Mouse (Mus musculus) gastrocnemius, adult 18-20 months (tissue): ENCODE results near the gene Wfdc10. TPM values are rescaled to one million over a fixed set of nuclear protein-coding genes. Genes with fewer than 3 reads are reported as not detected.

Experiments
- DNase-seq: peaks from one replicate; pipeline ENCODE4 v3.0.0; 2021; ENCODE audit warnings: low spot score
- total RNA-seq, 2 experiments: library from RNA; stranded (reverse); gene quantifications; 2 replicates each; pipeline ENCODE4 v1.2.3; 2021

Wfdc10 gene
- total RNA-seq, 2 experiments from 2014 or later: not detected

DNA sequence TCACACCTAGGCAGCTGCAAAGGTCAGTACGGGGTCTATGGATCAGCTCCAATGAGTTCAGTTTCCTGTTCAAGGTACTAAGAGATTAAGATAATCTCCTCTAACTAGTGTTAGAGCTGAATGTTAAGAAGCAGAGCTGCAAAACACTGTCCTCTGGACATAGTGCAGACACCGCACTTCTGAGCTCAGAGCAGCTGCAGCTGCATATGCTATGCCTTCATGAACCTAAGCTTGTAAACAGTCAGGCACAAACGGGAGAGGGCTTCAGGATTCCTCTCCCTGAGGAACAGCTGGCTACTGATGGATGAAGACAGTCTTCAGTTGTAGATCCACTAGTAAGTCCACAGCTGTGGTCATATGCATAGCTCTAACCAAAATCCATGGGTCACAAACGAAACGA lies 45.1 kb downstream of the Wfdc10 start:
- DNase-seq: no peak

DNA sequence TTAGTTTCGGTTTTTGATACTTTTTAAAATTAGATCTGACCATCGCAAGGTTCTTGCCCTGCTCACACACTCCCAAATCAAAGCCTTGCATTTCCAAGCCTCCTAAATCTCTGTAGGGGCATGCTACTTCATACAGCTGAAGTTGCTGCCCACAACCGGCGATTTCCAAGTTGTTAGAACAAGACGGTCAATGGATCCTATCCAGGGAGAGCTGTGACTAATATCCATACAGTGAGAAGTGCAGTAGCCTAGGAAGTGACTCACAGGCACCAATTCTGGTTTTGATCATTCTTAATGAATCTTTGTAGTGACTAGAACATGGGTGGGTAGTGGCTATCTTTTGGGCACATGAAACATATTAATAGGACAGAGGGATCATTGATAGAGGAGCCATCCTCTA lies 45.9 kb downstream of the Wfdc10 start:
- DNase-seq: no peak

DNA sequence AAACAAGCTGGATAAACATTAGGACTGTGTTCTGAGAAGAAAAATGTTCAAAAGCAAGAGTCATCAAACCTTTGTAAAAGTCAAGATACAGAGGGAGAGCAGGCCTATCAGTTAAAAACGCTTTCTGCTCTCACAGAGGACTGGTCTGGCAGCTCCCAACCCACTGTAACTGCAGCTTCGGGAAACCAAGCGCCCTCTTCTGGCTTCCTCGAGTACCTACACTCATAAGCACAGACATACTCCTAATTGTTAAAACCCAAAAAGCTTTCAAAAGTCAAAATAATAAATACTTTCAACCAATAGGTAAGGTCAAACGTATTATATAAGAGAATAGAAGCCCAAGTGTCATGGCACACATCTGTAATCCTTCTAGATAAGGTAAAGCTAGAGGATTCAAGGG lies 48.4 kb downstream of the Wfdc10 start:
- DNase-seq: no peak

DNA sequence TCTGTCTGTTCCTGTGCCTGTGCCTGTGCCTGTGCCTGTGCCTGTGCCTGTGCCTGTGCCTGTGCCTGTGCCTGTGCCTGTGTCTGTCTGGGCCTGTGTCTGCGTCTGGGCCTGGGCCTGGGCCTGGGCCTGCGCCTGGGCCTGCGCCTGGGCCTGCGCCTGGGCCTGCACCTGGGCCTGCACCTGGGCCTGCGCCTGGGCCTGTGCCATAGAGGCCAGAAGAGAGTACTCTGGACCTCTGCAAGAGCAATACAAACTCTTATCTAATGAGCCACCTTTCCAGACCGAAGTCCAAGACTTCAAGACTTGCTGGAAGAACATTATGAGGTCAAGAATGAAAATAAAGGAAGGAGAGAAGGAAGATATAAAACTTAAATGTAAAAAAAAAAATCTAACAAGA lies 49.5 kb downstream of the Wfdc10 start:
- no peak for DNase-seq

GRCm38 (mm10) chr2:164705991-164706390 lies 50.1 kb downstream of the Wfdc10 start:
- no peak for DNase-seq

Other genes with a start within 250 kb of the Wfdc10 start
- 10 to 100 TPM; 62.6 to 77.3 TPM for gene Sdc4, start 212.2 kb upstream of the Wfdc10 start, total RNA-seq
- 10 to 100 TPM; 26.0 to 26.2 TPM for gene Sys1, start 199.1 kb upstream of the Wfdc10 start, total RNA-seq
- gene Gm20458, start 195.1 kb upstream of the Wfdc10 start, total RNA-seq: 1 to 10 TPM; 3.8 to 6.5 TPM
- not detected for gene Trp53tg5, start 182.3 kb upstream of the Wfdc10 start, total RNA-seq
- gene Dbndd2, start 169.9 kb upstream of the Wfdc10 start, total RNA-seq: 10 to 100 TPM; 22.8 to 24.5 TPM
- gene Pigt, start 158.5 kb upstream of the Wfdc10 start, total RNA-seq: 10 to 100 TPM; 31.4 to 32.6 TPM
- not detected for gene Wfdc2, start 93.6 kb upstream of the Wfdc10 start, total RNA-seq
- gene Spint3, start 82.6 kb upstream of the Wfdc10 start, total RNA-seq: not detected
- not detected for gene Wfdc6a, start 70.6 kb upstream of the Wfdc10 start, total RNA-seq
- not detected for gene Eppin, start 62.5 kb upstream of the Wfdc10 start, total RNA-seq
- gene Wfdc6b, start 42.5 kb upstream of the Wfdc10 start, total RNA-seq: not detected
- gene Wfdc8, start 42.4 kb upstream of the Wfdc10 start, total RNA-seq: not detected
- not detected for gene Wfdc16, start 17.2 kb upstream of the Wfdc10 start, total RNA-seq
- gene Wfdc9, start 537 bp downstream of the Wfdc10 start, total RNA-seq: not detected
- gene Wfdc11, start 18.0 kb downstream of the Wfdc10 start, total RNA-seq: not detected
- not detected for gene Wfdc13, start 29.1 kb downstream of the Wfdc10 start, total RNA-seq
- not detected for gene Spint4, start 42.5 kb downstream of the Wfdc10 start, total RNA-seq
- gene Spint5, start 59.3 kb downstream of the Wfdc10 start, total RNA-seq: not detected
- not detected for gene Wfdc3, start 89.9 kb downstream of the Wfdc10 start, total RNA-seq
- gene Dnttip1, start 89.9 kb downstream of the Wfdc10 start, total RNA-seq: 10 to 100 TPM; 15.7 to 20.7 TPM
- under 1 TPM; 0.41 to 0.50 TPM for gene Ube2c, start 113.9 kb downstream of the Wfdc10 start, total RNA-seq
- over 10,000 TPM; 18,106 to 19,583 TPM for gene Tnnc2, start 123.9 kb downstream of the Wfdc10 start, total RNA-seq
- gene Snx21, start 129.8 kb downstream of the Wfdc10 start, total RNA-seq: 10 to 100 TPM; 20.0 to 24.3 TPM
- gene Acot8, start 148.8 kb downstream of the Wfdc10 start, total RNA-seq: 1 to 10 TPM; 8.0 to 8.2 TPM
- 1 to 10 TPM; 1.5 TPM for gene Zswim3, start 149.1 kb downstream of the Wfdc10 start, total RNA-seq
- gene Zswim1, start 166.6 kb downstream of the Wfdc10 start, total RNA-seq: 1 to 10 TPM; 5.6 to 5.8 TPM
- not detected for gene Spata25, start 172.5 kb downstream of the Wfdc10 start, total RNA-seq
- 10 to 100 TPM; 51.3 to 55.9 TPM for gene Ctsa, start 176.8 kb downstream of the Wfdc10 start, total RNA-seq
- 10 to 100 TPM; 37.2 to 41.0 TPM for gene Neurl2, start 177.4 kb downstream of the Wfdc10 start, total RNA-seq
- gene Pltp, start 201.7 kb downstream of the Wfdc10 start, total RNA-seq: 10 to 100 TPM; 12.5 to 21.8 TPM
- gene Pcif1, start 223.3 kb downstream of the Wfdc10 start, total RNA-seq: 10 to 100 TPM; 26.3 to 28.6 TPM